Comparison of ENCODE assay signal across 8 mouse cellular contexts in the genomic region with DNA sequence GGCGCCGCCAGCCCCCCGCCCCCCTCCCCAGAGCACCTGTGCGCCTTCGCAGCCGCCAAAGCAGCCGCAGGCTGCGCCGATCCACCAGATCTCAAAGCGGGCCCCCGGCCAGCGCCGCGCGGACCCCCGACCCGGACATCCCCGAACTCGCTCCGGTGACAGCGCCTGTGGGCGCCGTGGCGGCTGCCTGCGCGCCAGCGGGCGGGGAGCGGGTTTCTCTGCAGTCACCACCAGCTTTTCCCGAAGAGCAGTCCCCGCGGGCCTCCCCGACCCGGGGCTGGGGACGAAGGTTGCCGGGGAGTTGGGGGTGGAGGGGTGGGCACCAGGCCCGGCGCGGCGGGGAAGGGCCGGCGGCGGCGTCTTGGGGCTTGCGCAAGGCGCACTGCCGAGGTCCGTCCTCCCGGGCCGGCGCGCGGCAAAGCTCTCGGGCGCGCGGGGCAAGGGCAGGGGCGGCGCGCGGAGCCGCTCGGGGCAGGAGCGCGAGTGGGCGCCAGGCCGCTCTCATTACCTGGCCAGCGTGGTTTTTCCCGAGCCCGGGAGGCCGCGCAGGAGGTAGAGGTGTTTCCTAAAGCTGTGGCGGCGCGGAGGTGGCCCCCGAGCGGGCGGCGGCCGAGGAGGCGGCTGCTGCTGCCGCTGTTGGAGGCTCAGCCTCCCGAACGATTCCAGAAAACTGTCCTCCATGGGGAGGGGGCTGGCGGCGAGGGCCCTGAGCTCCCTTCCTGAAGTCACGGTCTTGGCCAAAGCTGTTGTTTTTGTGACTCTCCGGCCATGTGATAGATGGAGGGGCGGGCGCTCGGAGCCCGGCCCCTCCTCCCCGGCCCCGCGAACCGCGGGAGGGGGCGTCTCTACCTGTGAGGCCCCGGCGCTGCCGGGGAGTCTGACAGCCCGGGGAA. TPM values are rescaled to one million over a fixed set of nuclear protein-coding genes. Genes with fewer than 3 reads are reported as not detected.
DNase-seq lines count a peak whose midpoint lies in the region; ATAC-seq lines count a peak whose summit lies in the region.

No protein-coding gene starts in this region.

- H3K27me3 ChIP-seq in hindbrain, embryonic 16.5 days (replicated peaks; ENCODE audit: control insufficient read depth, insufficient read depth, low read length), result no peaks in the 10 kb centered on the region

- H3K4me1 ChIP-seq in hindbrain, embryonic 16.5 days (ENCODE audit: control insufficient read depth, insufficient read depth, low read depth, low read length), result peaks cover 12% of the 10 kb centered on the region

- H3K4me3 ChIP-seq in hindbrain, embryonic 16.5 days (ENCODE audit: low read length), result peak overlapping the region; percentile 92

- ATAC-seq in hindbrain, embryonic 16.5 days, result peak; percentile 89
- ATAC-seq in megakaryocyte, adult 5-6 weeks (ENCODE audit: poor library complexity, severe bottlenecking), result peak; percentile 13

- peak overlapping the region; percentile 69 for H3K27ac ChIP-seq in hindbrain, embryonic 16.5 days (ENCODE audit: low read depth, low read length)

- peak overlapping the region; percentile 90 for H3K9ac ChIP-seq in hindbrain, embryonic 16.5 days (ENCODE audit: low read depth, low read length)

- WGBS in hindbrain, embryonic 16.5 days, result under 1% methylated on average over 67 of the region's 102 CpGs

- DNase-seq in Muller cell, postnatal 12 days (ENCODE audit: inconsistent ontology term), result peak; percentile 61
- peak; percentile 79 for DNase-seq in cerebellum, adult 9-11 months
- DNase-seq in gastrocnemius, adult 18-20 months (ENCODE audit: low spot score), result peak; percentile 22
- peak; percentile 38 to 66 for DNase-seq in left cerebral cortex, postnatal 10 days (ENCODE audit: extremely low spot score in 1 of 2, low spot score in 2 of 2)
- peak; percentile 67 to 71 for DNase-seq in right cerebral cortex, postnatal 10 days (ENCODE audit: low spot score in 2 of 2)
- peak; percentile 45 to 63 for DNase-seq in urinary bladder, postnatal 36 days (ENCODE audit: low spot score in 2 of 2)

- H3K36me3 ChIP-seq in hindbrain, embryonic 16.5 days (ENCODE audit: control insufficient read depth, insufficient read depth, low read length), result no peaks in the 10 kb centered on the region

- peak overlapping the region; percentile 98 for H3K4me2 ChIP-seq in hindbrain, embryonic 16.5 days (ENCODE audit: low read length)

- intact Hi-C loops in left cerebral cortex, postnatal 10 days (cut with DNase I), result no loop called here

- no peaks in the 10 kb centered on the region for H3K9me3 ChIP-seq in hindbrain, embryonic 16.5 days (ENCODE audit: control insufficient read depth, low read length)

RNA-seq across cellular contexts. Expression of a gene that starts 3.0 kb away (rescaled TPM):
- total RNA-seq in gastrocnemius, adult 18-20 months (2021), result 1 to 10 TPM; 2.5 to 3.3 TPM
- 18.6 and 20.0 TPM in 2 replicates for polyA plus RNA-seq in hindbrain, embryonic 16.5 days (2015; fragmentation: Nextera tagmentation; extraction: Ambion mirVana)
- total RNA-seq in left cerebral cortex, postnatal 10 days (2021), result 10 to 100 TPM; 30.7 to 33.6 TPM
- total RNA-seq in megakaryocyte, adult 5-6 weeks (2015), result 67.9 and 68.9 TPM in 2 replicates
- 61.6 and 62.9 TPM in 2 replicates for total RNA-seq in megakaryocyte, adult 5-6 weeks (2017)

Comparison
In these comparisons a context has a peak if more than half of its experiments do, and no peak if none do; other contexts are left out.
1. Peak in every context shown above with its lines: DNase-seq, ATAC-seq, H3K4me3 ChIP-seq and H3K27ac ChIP-seq.
2. DNase-seq: peak in every context shown above with its lines; median percentile 79 in cerebellum, adult 9-11 months; 69 in right cerebral cortex, postnatal 10 days; 61 in Muller cell, postnatal 12 days; 54 in urinary bladder, postnatal 36 days; 52 in left cerebral cortex, postnatal 10 days; 22 in gastrocnemius, adult 18-20 months.
3. RNA of a gene that starts 3.0 kb away (total RNA-seq): 61.6 to 68.9 TPM in megakaryocyte, adult 5-6 weeks and 30.7 to 33.6 TPM in left cerebral cortex, postnatal 10 days; 2.5 to 3.3 TPM in gastrocnemius, adult 18-20 months; every median in the first group is over 4 times any median in the second.